Mouse (Mus musculus) lung, embryonic 14.5 days (tissue): ENCODE measurements around the gene Gm20388. TPM values are rescaled to one million over a fixed set of nuclear protein-coding genes. Genes with fewer than 3 reads are reported as not detected.

Experiments used
- ATAC-seq: fragments of 200-750 bp; cut with Nextera tagmentation; 2 replicates; pipeline ENCODE4 v1.8.0; 2017; ENCODE audit warnings: mild to moderate bottlenecking, moderate TSS enrichment, moderate library complexity; ENCODE audit not compliant: insufficient read depth
- DNase-seq: peaks from one replicate; pipeline ENCODE4 v3.0.0-alpha.2; 2015
- H3K27ac ChIP-seq: fragments of 300-500 bp; sonication (generic); 2 replicates; pipeline ENCODE4 v1.5.1; 2014; ENCODE audit warnings: low read depth, mild to moderate bottlenecking, moderate library complexity
- H3K27me3 ChIP-seq: fragments of 300-500 bp; sonication (generic); 2 replicates; pipeline ENCODE4 v1.6.1; 2014; ENCODE audit warnings: low read length, control low read depth; ENCODE audit not compliant: insufficient read depth
- H3K36me3 ChIP-seq: fragments of 300-500 bp; sonication (generic); 2 replicates; pipeline ENCODE4 v1.6.1; 2014; ENCODE audit warnings: control low read depth; ENCODE audit not compliant: insufficient read depth
- H3K4me1 ChIP-seq: fragments of 300-500 bp; sonication (generic); 2 replicates; pipeline ENCODE4 v1.6.1; 2014; ENCODE audit warnings: antibody characterized with exemption, control low read depth; ENCODE audit not compliant: insufficient read depth
- H3K4me2 ChIP-seq: fragments of 300-500 bp; sonication (generic); 2 replicates; pipeline ENCODE4 v1.6.1; 2014; ENCODE audit warnings: mild to moderate bottlenecking
- H3K4me3 ChIP-seq: fragments of 300-500 bp; sonication (generic); 2 replicates; pipeline ENCODE4 v1.5.1; 2014; ENCODE audit warnings: low read depth, low read length
- H3K9ac ChIP-seq: fragments of 300-500 bp; sonication (generic); 2 replicates; pipeline ENCODE4 v1.6.1; 2014
- H3K9me3 ChIP-seq: fragments of 300-500 bp; sonication (generic); 2 replicates; pipeline ENCODE4 v1.6.1; 2016; ENCODE audit warnings: low read depth, low read length, control low read depth
- CTCF ChIP-seq: IDR thresholded peaks from 2 replicates; pipeline ENCODE4 v1.5.1; 2016; ENCODE audit warnings: antibody characterized with exemption, low read depth
- WGBS: fragments of 180-500 bp; shearing (Covaris S2); extraction: QIAGEN DNeasy Blood & Tissue Kit; methylation state at CpG from one replicate; pipeline ENCODE4 v1.1.7; 2014; 5-methylcytosine and 5-hydroxymethylcytosine counted together
- polyA plus RNA-seq: library from polyadenylated mRNA; unstranded; fragments of >200 nt; fragmentation: Nextera tagmentation; extraction: Ambion mirVana; gene quantifications from 2 replicates; pipeline ENCODE4 v1.2.1, GENCODE M21; 2014

Gm20388 gene
- polyA plus RNA-seq, 1 experiment from 2014 or later, result not detected

GRCm38 (mm10) chr8:120419675-120420074, 509.0 kb downstream of the Gm20388 start:
- Histone ChIP-seq H3K27me3 (no peaks in the 10 kb centered on the region), H3K4me1 (peaks cover 68% of the 10 kb centered on the region), H3K9ac (no peak overlapping the region), H3K4me2 (no peak overlapping the region), H3K4me3 (no peak overlapping the region), H3K9me3 (no peaks in the 10 kb centered on the region), H3K27ac (no peak overlapping the region), H3K36me3 (no peaks in the 10 kb centered on the region)
- 69% methylated on average over 9 of the region's 9 CpGs for WGBS
- no peak for TF ChIP-seq CTCF
- DNase-seq (no peak), ATAC-seq (no peak)

GRCm38 (mm10) chr8:120420226-120420625, 509.6 kb downstream of the Gm20388 start:
- no peak overlapping the region for H3K27ac ChIP-seq
- DNase-seq (no peak), ATAC-seq (no peak)
- H3K4me1 ChIP-seq, result peaks cover 73% of the 10 kb centered on the region
- H3K36me3 ChIP-seq, result no peaks in the 10 kb centered on the region
- H3K4me2 ChIP-seq, result no peak overlapping the region
- 55% methylated on average over 5 of the region's 5 CpGs for WGBS
- no peak overlapping the region for H3K4me3 ChIP-seq
- TF ChIP-seq CTCF, result no peak
- H3K27me3 ChIP-seq, result no peaks in the 10 kb centered on the region
- no peaks in the 10 kb centered on the region for H3K9me3 ChIP-seq
- H3K9ac ChIP-seq, result no peak overlapping the region

GRCm38 (mm10) chr8:120421638-120422037, 511.0 kb downstream of the Gm20388 start:
- no peak for ATAC-seq
- DNase-seq, result peak; percentile 37
- H3K9me3 ChIP-seq, result no peaks in the 10 kb centered on the region
- TF ChIP-seq CTCF, result no peak
- no peak overlapping the region for H3K4me2 ChIP-seq
- no peaks in the 10 kb centered on the region for H3K27me3 ChIP-seq
- H3K27ac ChIP-seq, result no peak overlapping the region
- peaks cover 71% of the 10 kb centered on the region for H3K4me1 ChIP-seq
- no peaks in the 10 kb centered on the region for H3K36me3 ChIP-seq
- WGBS, result 20% methylated on average over 9 of the region's 9 CpGs
- H3K9ac ChIP-seq, result no peak overlapping the region
- no peak overlapping the region for H3K4me3 ChIP-seq

- no peak overlapping the region for H3K4me2 ChIP-seq
- DNase-seq, result no peak
- no peaks in the 10 kb centered on the region for H3K27me3 ChIP-seq
- no peaks in the 10 kb centered on the region for H3K9me3 ChIP-seq
- 88% methylated on average over 8 of the region's 8 CpGs for WGBS
- no peak for TF ChIP-seq CTCF
- no peak overlapping the region for H3K4me3 ChIP-seq
- no peak for ATAC-seq
- no peak overlapping the region for H3K9ac ChIP-seq
- no peak overlapping the region for H3K27ac ChIP-seq
- no peaks in the 10 kb centered on the region for H3K36me3 ChIP-seq
- H3K4me1 ChIP-seq, result peaks cover 71% of the 10 kb centered on the region
Observed at GRCm38 (mm10) chr8:120422236-120422635, 511.6 kb downstream of the Gm20388 start.

GRCm38 (mm10) chr8:120423576-120423975, 512.9 kb downstream of the Gm20388 start:
- Histone ChIP-seq H3K27me3 (no peaks in the 10 kb centered on the region), H3K36me3 (no peaks in the 10 kb centered on the region), H3K9me3 (no peaks in the 10 kb centered on the region), H3K4me3 (no peak overlapping the region), H3K4me1 (peaks cover 62% of the 10 kb centered on the region), H3K27ac (peak overlapping the region; percentile 89; the same call in 1 of the 2 replicates), H3K4me2 (no peak overlapping the region), H3K9ac (no peak overlapping the region)
- no peak for ATAC-seq
- TF ChIP-seq CTCF, result no peak
- 47% methylated on average over 7 of the region's 7 CpGs for WGBS
- DNase-seq, result no peak

GRCm38 (mm10) chr8:120424829-120425198, 514.2 kb downstream of the Gm20388 start:
- TF ChIP-seq CTCF, result no peak
- no peak for ATAC-seq
- Histone ChIP-seq H3K36me3 (no peaks in the 10 kb centered on the region), H3K4me1 (peaks cover 52% of the 10 kb centered on the region), H3K27me3 (no peaks in the 10 kb centered on the region), H3K27ac (peak overlapping the region; percentile 89), H3K4me3 (no peak overlapping the region), H3K9me3 (no peaks in the 10 kb centered on the region), H3K4me2 (peak overlapping the region; percentile 45), H3K9ac (peak overlapping the region; percentile 37; the same call in 1 of the 2 replicates)
- WGBS, result 34% methylated on average over 4 of the region's 4 CpGs
- peak; percentile 43 for DNase-seq

- H3K27ac ChIP-seq, result peak overlapping the region; percentile 89
- DNase-seq, result peak; percentile 83
- no peaks in the 10 kb centered on the region for H3K36me3 ChIP-seq
- H3K9ac ChIP-seq, result peak overlapping the region; percentile 37; the same call in 1 of the 2 replicates
- H3K4me2 ChIP-seq, result peak overlapping the region; percentile 45
- no peak overlapping the region for H3K4me3 ChIP-seq
- no peaks in the 10 kb centered on the region for H3K9me3 ChIP-seq
- 10% methylated on average over 8 of the region's 8 CpGs for WGBS
- peaks cover 47% of the 10 kb centered on the region for H3K4me1 ChIP-seq
- H3K27me3 ChIP-seq, result no peaks in the 10 kb centered on the region
- TF ChIP-seq CTCF, result no peak
- ATAC-seq, result peak; percentile 77
Observed at GRCm38 (mm10) chr8:120425199-120425941, 514.7 kb downstream of the Gm20388 start.
